Comparison of ENCODE assay signal across 9 mouse cellular contexts in the genomic region with DNA sequence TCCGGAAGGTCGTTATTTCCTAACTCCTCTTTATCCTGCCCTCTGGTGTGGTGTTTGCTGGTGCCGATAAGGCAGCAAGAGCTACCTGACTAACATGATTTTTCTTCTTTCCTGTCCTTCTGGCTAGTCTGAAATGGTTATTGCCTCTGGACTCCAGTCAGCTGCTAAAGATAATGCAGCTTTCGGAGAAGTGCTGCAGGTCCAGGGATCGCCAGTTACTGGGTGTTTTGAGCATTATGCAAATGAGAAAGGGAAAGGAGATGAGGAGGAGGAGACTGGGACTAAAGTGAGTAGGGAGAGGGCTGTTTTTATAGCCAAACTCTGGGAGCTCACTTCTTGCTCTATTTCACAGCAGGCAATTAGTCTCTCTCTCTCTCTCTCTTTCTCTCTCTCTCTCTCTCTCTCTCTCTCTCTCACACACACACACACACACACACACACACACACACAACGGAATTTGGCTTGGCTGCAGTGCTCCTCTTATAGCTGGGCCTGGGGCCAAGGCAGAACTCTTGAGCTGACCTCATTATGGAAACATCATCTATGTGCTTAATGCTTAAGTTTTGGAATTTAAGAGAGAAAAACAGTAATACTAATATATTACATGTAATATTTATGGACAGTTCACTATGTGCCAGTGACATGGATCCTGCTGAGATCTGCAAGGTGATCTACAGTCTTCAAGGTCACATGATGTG.
DNase-seq lines count a peak whose midpoint lies in the region; ATAC-seq and TF ChIP-seq lines count a peak whose summit lies in the region.
"Had no signal": no experiment of that assay in that cellular context is flagged by ENCODE, and none has a peak within 500 bp of the region (broad histone marks: within the 10 kb centered on the region; RNA-seq: fewer than 3 reads in every experiment).

No protein-coding gene starts in this region.

- TF ChIP-seq POLR2A in cerebellum, adult 2 months (IDR thresholded peaks at IDR 0.05; ENCODE audit: borderline replicate concordance, insufficient read depth, low read length), result no peak

- peaks cover 23% of the 10 kb centered on the region for H3K4me1 ChIP-seq in forebrain, embryonic 13.5 days
- H3K4me1 ChIP-seq in forebrain, embryonic 15.5 days, result peaks cover 12% of the 10 kb centered on the region
- H3K4me1 ChIP-seq in kidney, postnatal 0 days (replicated peaks; ENCODE audit: insufficient read depth, low read length), result peaks cover 17% of the 10 kb centered on the region; the same call in 1 of the 2 replicates
- peaks cover 29% of the 10 kb centered on the region for H3K4me1 ChIP-seq in intestine, embryonic 14.5 days (replicated peaks; ENCODE audit: control insufficient read depth, insufficient read depth, low read length)
- no peaks in the 10 kb centered on the region for H3K4me1 ChIP-seq in cerebellum, adult 2 months (ENCODE audit: control insufficient read depth, insufficient read depth, low read length)

- no peaks in the 10 kb centered on the region for H3K9me3 ChIP-seq in forebrain, embryonic 13.5 days (replicated peaks)
- H3K9me3 ChIP-seq in forebrain, embryonic 15.5 days, result no peaks in the 10 kb centered on the region
- no peaks in the 10 kb centered on the region for H3K9me3 ChIP-seq in kidney, postnatal 0 days (replicated peaks; ENCODE audit: low read length)
- no peaks in the 10 kb centered on the region for H3K9me3 ChIP-seq in intestine, embryonic 14.5 days (ENCODE audit: control insufficient read depth, low read length)

- 24% methylated on average over 6 of the region's 6 CpGs for WGBS in forebrain, embryonic 13.5 days
- WGBS in forebrain, embryonic 15.5 days, result 21% methylated on average over 6 of the region's 6 CpGs
- 11% methylated on average over 6 of the region's 6 CpGs for WGBS in kidney, postnatal 0 days
- WGBS in intestine, embryonic 14.5 days, result 20% methylated on average over 6 of the region's 6 CpGs
- 44% methylated on average over 6 of the region's 6 CpGs for WGBS in cerebellum, adult 2 months

- H3K4me2 ChIP-seq in forebrain, embryonic 13.5 days, result peak overlapping the region; percentile 39
- no peak overlapping the region for H3K4me2 ChIP-seq in forebrain, embryonic 15.5 days (replicated peaks)
- peak overlapping the region; percentile 37; the same call in 1 of the 2 replicates for H3K4me2 ChIP-seq in kidney, postnatal 0 days (ENCODE audit: low read length)
- peak overlapping the region; percentile 29 for H3K4me2 ChIP-seq in intestine, embryonic 14.5 days (ENCODE audit: low read length)

- peak; percentile 87 for DNase-seq in kidney, postnatal 0 days (ENCODE audit: low spot score)
- no peak for DNase-seq in kidney, adult 11 months
- DNase-seq in intestine, embryonic 14.5 days (ENCODE audit: low spot score), result no peak
- no peak for DNase-seq in cerebellum, adult 2 months
- DNase-seq in right cerebral cortex, postnatal 4 days, result no peak
- DNase-seq: cerebellum, postnatal 25 days had no signal

- no peak overlapping the region for H3K9ac ChIP-seq in forebrain, embryonic 13.5 days
- no peak overlapping the region for H3K9ac ChIP-seq in forebrain, embryonic 15.5 days (replicated peaks)
- H3K9ac ChIP-seq in kidney, postnatal 0 days (ENCODE audit: low read depth, low read length), result no peak overlapping the region
- H3K9ac ChIP-seq in intestine, embryonic 14.5 days (ENCODE audit: low read length), result no peak overlapping the region

- no peaks in the 10 kb centered on the region for H3K27me3 ChIP-seq in forebrain, embryonic 13.5 days
- H3K27me3 ChIP-seq in forebrain, embryonic 15.5 days, result no peaks in the 10 kb centered on the region
- no peaks in the 10 kb centered on the region for H3K27me3 ChIP-seq in kidney, postnatal 0 days (ENCODE audit: insufficient read depth, low read length)
- no peaks in the 10 kb centered on the region for H3K27me3 ChIP-seq in intestine, embryonic 14.5 days (replicated peaks; ENCODE audit: control insufficient read depth, insufficient read depth, low read length)
- H3K27me3 ChIP-seq in cerebellum, adult 2 months (ENCODE audit: control insufficient read depth, insufficient read depth, low read length), result no peaks in the 10 kb centered on the region

- no peak for TF ChIP-seq CTCF in kidney, postnatal 0 days (IDR thresholded peaks at IDR 0.05; ENCODE audit: low read depth)
- no peak for TF ChIP-seq CTCF in cerebellum, adult 2 months (IDR thresholded peaks at IDR 0.05; ENCODE audit: borderline replicate concordance, insufficient read depth, low read depth, low read length)

- no peak overlapping the region for H3K27ac ChIP-seq in forebrain, embryonic 13.5 days
- H3K27ac ChIP-seq in forebrain, embryonic 15.5 days (replicated peaks), result no peak overlapping the region
- H3K27ac ChIP-seq in kidney, postnatal 0 days, result peak overlapping the region; percentile 54; the same call in 1 of the 2 replicates
- H3K27ac ChIP-seq in intestine, embryonic 14.5 days (ENCODE audit: low read depth), result 0 out of 2 replicates have a peak overlapping the region, but pooled peaks have one; percentile 11
- H3K27ac ChIP-seq in cerebellum, adult 2 months (ENCODE audit: insufficient read depth, low read length), result no peak overlapping the region

- H3K36me3 ChIP-seq in forebrain, embryonic 13.5 days (ENCODE audit: poor library complexity, severe bottlenecking), result no peaks in the 10 kb centered on the region
- no peaks in the 10 kb centered on the region for H3K36me3 ChIP-seq in forebrain, embryonic 15.5 days
- no peaks in the 10 kb centered on the region for H3K36me3 ChIP-seq in kidney, postnatal 0 days (ENCODE audit: insufficient read depth, low read length)
- H3K36me3 ChIP-seq in intestine, embryonic 14.5 days (ENCODE audit: control insufficient read depth, insufficient read depth, low read length), result no peaks in the 10 kb centered on the region

- ATAC-seq in forebrain, embryonic 13.5 days, result peak; percentile 53; the same call in 1 of the 2 replicates
- ATAC-seq in forebrain, embryonic 15.5 days (replicated peaks), result no peak
- ATAC-seq in kidney, postnatal 0 days (replicated peaks; ENCODE audit: low FRiP score, low read depth), result no peak
- ATAC-seq in intestine, embryonic 14.5 days (replicated peaks; ENCODE audit: low FRiP score, low TSS enrichment, low read depth), result peak; percentile 61; the same call in 1 of the 2 replicates
- 0 out of 2 replicates have a peak, but pooled peaks have one; percentile 15 for ATAC-seq in megakaryocyte, adult 5-6 weeks (ENCODE audit: poor library complexity, severe bottlenecking)

- no peak overlapping the region for H3K4me3 ChIP-seq in forebrain, embryonic 13.5 days
- H3K4me3 ChIP-seq in forebrain, embryonic 15.5 days, result no peak overlapping the region
- H3K4me3 ChIP-seq in kidney, postnatal 0 days (replicated peaks; ENCODE audit: low read depth, low read length), result no peak overlapping the region
- H3K4me3 ChIP-seq in intestine, embryonic 14.5 days (ENCODE audit: low read depth, low read length), result no peak overlapping the region
- no peak overlapping the region for H3K4me3 ChIP-seq in cerebellum, adult 2 months (replicated peaks; ENCODE audit: insufficient read depth, low read depth, low read length)

Comparison
In these comparisons a context has a peak if more than half of its experiments do, and no peak if none do; other contexts are left out.
1. ATAC-seq: peak in forebrain, embryonic 13.5 days (single experiment), intestine, embryonic 14.5 days (single experiment) and megakaryocyte, adult 5-6 weeks (single experiment); none in forebrain, embryonic 15.5 days (single experiment) and kidney, postnatal 0 days (single experiment).
2. H3K27ac ChIP-seq: peak in kidney, postnatal 0 days (single experiment) and intestine, embryonic 14.5 days (single experiment); none in forebrain, embryonic 13.5 days (single experiment), forebrain, embryonic 15.5 days (single experiment) and cerebellum, adult 2 months (single experiment).